Mouse (Mus musculus): Measurements from ENCODE around the gene Map7d3. TPM values are rescaled to one million over a fixed set of nuclear protein-coding genes. Genes with fewer than 3 reads are reported as not detected.

Map7d3 gene
- total RNA-seq (2021): under 1 TPM; 0.19 to 0.24 TPM
- long read RNA-seq, experiment 1: 0 reads
- long read RNA-seq, experiment 2: 0 reads

DNA sequence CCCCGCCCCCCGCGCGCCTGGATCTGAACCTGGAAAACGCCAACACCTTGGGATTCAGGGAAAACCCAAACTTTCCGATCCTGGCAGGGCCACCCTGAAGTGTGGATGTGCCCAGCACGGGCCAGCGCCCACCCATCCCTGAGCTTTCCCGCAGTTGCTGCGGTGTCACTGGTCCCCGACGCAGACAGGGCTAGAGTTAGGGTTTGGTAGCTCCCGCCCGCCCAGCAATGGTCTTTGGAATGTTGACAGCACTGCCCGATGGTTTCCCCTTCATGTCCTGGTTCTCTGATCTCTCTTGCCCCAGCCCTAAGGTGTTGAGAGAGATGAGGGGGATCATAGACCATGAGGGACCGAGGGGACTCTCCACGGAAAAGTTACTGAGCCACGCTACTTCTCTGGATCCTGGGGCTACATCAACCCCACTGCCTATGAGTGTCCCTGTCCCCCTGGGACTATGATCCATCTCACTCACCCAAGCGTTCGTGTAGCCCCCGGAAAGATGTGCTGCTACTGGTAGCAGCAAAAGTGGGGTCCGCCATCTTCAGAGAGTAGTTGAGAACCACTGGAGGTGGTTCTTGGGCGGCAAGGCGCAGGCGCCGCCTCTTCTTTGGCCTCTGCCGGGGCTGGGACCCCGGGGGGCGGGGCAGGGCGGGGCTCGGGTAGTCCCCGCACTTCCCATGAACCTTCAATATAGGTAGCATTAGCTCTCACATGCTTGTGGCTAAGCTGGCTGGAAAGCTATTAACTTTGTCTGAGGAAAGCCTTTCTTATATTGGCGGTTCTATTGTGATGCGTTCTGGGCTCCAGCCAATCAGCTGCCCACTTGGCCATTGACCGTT, at the start of gene Map7d3:
Map7d3 (minus strand) TSS at position 562 of the 839 bp plus-strand sequence.
- no peak for DNase-seq (ENCODE audit: low spot score in 2 of 2)
- intact Hi-C loops (cut with DNase I): no loop called here

DNA sequence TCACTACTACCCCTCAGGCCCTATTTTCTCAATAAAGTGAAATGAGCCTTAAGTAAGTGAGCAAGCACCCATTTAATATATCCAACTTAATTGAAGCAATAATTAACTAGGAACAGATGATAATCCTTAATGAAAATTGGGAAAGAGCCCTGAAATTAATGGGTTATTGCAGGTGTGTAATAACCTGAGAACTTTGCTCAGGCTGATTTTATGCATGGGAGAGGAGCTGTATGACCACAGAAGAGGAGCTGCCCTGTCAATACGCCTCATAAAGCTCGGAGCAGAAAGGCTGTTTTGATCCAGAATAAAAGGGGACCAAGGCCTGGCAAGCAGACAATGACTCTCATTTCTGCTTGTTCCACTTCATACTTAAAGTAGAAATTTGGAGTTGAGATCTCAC, 47.7 kb upstream of the Map7d3 start, which contains the start of gene Adgrg4:
Adgrg4 (plus strand) TSS at position 301 of the 400 bp plus-strand sequence.
- no peak for DNase-seq (ENCODE audit: low spot score in 2 of 2)
- intact Hi-C loops (cut with DNase I): no loop called here

DNA sequence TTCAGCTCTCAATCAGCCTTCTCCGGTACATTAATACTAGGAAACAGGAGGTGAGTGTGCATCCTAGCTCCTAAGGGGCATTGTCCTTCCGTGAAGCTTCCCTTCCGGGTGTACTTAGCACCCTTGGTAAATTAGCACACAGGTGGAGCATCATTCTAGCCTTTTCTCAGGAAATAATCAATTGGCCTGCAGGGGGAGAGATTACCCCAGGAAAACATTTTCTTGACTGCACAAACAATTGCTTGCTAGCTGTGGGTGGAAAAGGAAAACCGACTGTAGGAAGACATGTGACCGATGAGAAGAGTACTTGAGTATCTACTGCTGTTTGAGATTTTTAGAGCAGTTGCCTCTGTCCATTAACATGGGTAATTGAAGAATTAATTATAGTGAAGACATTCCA, 19.1 kb upstream of the Map7d3 start:
- DNase-seq (ENCODE audit: low spot score in 2 of 2): peak; percentile 3 to 6
- intact Hi-C loops (cut with DNase I): loop anchor here (10.0 kb wide), 1 partner anchor 284 kb away; no protein-coding TSS in a partner anchor

DNA sequence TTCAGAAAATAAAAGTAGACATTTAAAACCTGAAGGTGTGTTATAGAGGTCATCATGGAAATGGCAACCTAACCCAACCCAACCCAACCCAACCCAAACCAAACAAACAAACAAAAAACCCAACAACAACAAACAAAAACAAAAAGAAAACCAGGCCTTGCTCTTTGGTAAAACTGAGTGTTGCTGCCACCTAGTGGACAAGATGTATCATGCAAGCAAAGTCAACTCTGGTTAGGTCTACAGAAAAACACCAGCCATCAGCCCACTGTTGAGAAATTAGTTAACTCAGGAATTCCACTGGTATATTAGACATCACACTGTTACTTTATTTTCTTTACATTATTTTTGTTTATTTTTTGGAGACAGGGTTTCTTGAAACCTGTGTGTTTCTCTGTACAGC, 17.2 kb upstream of the Map7d3 start:
- intact Hi-C loops (cut with DNase I): loop anchor here (5.0 to 10.0 kb wide), 2 partner anchors 187 to 305 kb away; no protein-coding TSS in a partner anchor
- DNase-seq (ENCODE audit: low spot score in 2 of 2): peak; percentile 8 to 24

DNA sequence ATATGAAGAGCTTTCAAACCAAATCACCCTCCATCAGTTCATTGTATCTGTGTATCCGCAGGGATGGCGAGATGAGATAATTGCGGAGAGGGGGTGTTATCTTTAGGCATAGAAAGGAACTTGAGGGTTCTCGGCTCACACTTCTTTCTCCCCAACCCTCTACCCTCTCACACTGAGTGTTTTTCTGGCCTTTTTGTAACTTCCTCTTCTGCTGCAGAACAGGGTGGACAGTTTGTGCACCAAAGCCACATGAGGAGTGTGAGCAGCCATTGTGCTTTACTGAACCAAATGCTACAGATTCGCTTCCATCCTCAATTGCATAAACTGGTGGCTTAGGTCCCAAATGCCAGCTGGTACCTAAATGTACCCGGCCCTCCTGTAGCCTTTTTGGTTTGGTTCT, 13.7 kb upstream of the Map7d3 start:
- intact Hi-C loops (cut with DNase I): loop anchor here (5.0 to 10.0 kb wide), 2 partner anchors 184 to 301 kb away; no protein-coding TSS in a partner anchor
- no peak for DNase-seq (ENCODE audit: low spot score in 2 of 2)

DNA sequence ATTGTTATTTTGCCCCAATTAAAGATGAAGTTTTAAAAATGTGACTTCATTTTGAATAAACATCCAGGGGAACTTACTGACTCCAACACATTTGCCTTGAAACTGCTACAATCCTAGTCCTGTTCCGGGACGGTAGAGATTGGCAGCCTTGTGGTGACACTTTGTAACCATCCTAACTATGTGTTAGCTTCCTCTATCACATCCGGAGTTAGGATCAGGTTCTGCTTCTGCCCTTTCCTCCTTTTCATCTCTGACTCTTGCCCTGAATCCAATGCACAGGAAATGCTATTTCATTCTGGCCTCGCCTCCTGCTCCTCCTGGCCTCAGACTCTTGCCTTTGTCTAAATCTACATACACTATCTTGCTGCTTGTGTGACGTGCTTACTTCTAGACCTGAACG, 5.4 kb upstream of the Map7d3 start:
- intact Hi-C loops (cut with DNase I): no loop called here

DNA sequence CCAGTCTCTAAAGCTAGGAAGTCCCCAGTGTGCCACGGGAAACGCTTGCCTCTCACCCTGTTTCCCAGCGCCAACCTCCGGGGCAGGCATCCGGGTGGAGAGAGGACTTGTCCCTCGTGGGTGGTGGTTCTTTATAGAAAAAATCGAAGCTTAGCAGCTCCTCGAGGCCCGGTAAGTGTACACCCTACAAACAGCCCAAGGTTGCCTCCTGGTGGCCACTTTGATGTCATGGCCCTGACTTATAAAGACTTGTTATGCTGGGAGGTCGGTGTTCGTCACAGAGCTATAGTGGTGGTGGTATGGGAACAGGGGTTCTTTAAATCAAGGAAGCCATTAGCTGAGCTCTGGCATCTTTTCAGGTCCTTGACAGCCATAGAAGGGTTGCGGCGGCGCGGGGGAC, 30.9 kb downstream of the Map7d3 start:
- peak; percentile 48 for DNase-seq (ENCODE audit: low spot score in 2 of 2)
- intact Hi-C loops (cut with DNase I): loop anchor here (5.0 kb wide), 1 partner anchor 139 kb away; no protein-coding TSS in a partner anchor

More for the DNA sequence above, 5.4 kb upstream of the Map7d3 start:
- no peak for DNase-seq (ENCODE audit: low spot score in 2 of 2)

DNA sequence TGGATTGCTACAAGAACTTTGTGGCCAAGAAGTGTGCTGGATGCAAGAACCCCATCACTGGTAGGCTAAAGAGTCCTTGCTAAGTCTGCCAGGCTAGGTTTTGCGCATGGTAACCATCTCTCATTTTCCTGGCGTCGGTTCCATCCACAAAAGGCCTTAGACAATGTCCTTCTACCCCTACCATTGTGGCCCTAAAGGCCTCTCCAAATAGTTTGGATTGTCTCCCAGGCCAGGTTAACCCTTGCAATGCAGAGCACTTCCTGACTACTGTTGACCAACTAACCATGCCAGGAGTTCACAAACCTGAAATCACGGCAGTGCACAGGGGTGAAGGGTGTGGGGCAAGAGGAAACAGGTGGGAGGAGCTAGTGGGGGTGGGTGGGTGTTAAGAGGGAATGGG, 31.5 kb downstream of the Map7d3 start:
- intact Hi-C loops (cut with DNase I): loop anchor here (5.0 kb wide), 1 partner anchor 138 kb away; no protein-coding TSS in a partner anchor
- DNase-seq (ENCODE audit: low spot score in 2 of 2): no peak

DNA sequence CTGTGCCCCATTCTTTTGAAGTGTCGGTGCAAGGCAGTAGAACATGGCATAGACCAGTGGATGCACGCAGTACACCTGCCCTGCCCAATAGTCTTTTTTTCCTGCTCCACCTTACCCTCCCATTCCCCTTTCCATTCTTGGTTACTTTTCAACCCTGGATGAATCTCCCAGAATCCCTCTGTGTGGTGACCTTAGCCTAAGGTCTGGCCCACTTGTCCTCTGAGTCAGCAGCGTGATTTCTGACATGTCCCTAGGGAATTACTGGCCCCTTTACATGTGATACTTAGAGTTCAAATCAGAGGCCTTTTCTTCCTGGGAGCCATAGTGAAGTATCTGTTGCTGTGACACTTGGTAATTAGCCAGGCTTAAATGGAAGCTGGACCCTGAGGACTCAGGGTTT, 34.6 kb downstream of the Map7d3 start:
- intact Hi-C loops (cut with DNase I): no loop called here

DNA sequence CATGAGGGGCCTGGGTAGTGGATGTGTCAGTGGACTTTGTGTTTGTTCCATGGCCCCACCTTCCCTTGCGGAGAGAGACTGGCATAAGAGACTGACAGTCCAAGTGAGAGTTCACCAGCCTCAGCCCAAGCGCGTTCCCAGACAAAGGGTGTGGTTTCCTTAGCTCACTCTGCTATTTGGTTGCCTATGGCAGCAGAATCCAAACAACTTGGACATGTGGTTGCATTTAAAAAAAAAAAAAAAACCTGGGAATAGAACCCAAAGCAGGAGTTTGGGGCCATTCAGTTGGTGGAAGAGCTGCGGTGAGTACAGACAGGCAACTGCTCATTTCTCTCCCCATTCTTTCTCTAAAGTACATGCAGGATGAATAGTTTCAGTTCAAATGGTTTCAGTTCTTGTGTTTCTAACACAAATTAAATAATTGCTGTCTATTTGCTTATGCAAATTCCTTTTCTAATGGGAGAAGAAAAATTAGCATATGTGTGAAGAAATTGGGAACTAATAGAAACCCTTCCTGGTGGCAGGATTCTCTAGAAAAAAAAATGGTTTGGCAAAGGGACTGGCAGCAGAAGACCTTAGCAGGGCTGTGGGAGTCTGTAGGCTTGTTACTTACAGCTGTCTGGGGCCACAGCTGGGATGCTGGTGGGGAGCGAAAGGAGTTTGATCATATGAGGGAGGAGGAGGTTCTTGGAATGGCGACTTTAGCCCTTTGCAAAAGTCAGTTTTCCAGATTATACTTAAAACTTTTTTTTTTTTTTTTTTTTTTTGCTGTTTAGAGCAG, 35.7 kb downstream of the Map7d3 start:
- no peak for DNase-seq (ENCODE audit: low spot score in 2 of 2)
- intact Hi-C loops (cut with DNase I): no loop called here

More for the DNA sequence above, 34.6 kb downstream of the Map7d3 start:
- no peak for DNase-seq (ENCODE audit: low spot score in 2 of 2)

DNA sequence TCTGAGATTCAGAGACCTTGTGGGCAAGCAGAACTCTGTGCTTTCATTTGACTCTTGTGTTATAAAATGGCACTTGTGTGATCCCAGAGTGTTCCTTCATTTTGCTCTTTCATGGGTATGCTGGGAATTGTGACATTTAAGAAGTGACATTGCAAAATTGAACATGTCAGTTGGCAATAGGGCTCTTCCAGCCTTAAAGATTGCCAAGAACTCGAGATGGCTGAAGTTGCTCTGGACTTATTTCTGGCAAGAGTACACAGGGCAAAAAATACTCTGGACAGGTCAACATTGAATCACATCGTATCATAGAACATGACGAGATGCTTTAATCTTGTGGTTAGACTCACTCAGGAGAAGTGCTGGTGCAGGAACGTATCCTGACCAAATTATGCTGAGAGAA, 48.8 kb downstream of the Map7d3 start:
- intact Hi-C loops (cut with DNase I): no loop called here
- DNase-seq (ENCODE audit: low spot score in 2 of 2): no peak

DNA sequence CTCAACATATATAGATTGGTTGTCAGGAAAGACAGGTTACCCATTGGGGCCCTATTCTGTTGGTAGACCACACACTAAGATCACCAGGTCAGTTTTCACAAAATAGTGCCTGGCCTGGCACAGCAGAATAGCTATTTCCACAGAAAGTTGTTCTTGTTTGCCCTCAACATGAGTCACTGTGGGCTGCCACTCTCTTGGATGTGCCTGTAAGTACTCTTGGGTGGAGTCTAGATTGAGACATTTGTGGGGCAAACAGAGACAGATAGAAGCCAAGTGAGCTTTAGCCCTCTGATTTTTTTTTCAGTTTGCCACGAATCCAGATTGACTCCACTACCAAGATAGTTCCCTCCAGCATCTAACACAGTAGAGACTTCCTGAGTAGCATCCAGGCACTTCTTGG, 50.4 kb downstream of the Map7d3 start:
- no peak for DNase-seq (ENCODE audit: low spot score in 2 of 2)
- intact Hi-C loops (cut with DNase I): no loop called here

DNA sequence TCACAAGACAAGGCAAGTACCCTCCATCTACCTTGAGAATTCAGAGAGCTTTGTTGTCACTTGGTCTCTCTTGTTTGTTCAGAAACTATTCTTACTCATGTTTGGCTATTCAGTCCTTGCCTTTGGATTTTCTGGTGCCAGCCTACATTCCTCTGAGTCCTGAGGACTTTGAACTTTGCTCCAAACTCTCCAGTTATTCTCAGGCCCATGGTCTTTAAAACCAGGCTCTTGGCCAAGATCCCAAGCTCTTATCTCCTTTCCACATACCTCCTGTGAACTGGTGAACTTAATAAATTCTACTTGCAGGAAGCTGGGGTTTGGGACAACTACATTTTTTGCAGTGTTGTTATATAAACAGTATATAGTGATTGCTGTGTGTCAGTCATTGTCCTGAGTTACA, 52.3 kb downstream of the Map7d3 start:
- intact Hi-C loops (cut with DNase I): no loop called here
- no peak for DNase-seq (ENCODE audit: low spot score in 2 of 2)

DNA sequence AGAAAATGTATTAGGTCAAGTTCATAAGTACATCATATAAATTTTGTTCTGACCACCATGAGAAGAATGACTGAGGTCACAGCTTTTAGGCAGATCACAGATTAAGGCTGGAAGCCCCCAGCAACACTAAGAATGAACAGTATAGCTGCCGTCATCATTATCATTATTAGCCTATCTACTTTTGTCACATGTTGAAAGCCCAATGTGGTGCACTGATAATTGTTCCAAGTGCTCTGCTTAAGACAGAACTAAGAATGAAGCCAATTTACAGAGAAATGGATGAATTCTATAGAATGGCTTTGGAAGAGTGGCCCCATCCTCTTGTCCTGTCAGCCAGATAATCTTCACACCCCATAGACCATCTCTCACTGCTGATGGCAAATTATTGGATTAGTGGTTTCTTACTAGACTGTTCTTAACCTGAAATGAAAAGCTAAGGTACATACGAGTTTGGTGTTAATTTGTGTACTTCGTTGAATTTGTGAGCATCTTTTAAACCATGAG, 61.8 kb downstream of the Map7d3 start:
- intact Hi-C loops (cut with DNase I): no loop called here
- DNase-seq (ENCODE audit: low spot score in 2 of 2): no peak

DNA sequence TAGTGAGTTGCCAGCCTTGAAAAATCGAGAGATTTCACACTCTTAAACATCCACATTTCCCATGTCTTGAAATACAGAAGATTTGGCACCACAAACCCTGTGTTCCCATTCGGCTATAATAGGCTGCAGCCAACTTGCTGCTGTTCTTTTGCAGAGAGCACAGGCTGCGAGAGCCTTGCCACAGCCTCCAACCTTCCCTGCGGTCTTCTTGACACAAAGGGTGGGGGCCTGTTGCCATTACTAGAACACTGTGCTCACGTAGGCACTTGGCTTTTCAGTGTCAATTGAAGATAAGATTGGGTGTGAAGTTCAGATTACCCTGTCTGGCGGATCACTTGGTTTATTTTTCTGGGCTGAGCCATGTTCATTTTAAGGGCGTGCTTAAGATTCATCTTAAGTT, 65.8 kb downstream of the Map7d3 start:
- intact Hi-C loops (cut with DNase I): loop anchor here (10.0 kb wide), 1 partner anchor 102 kb away; no protein-coding TSS in a partner anchor
- DNase-seq (ENCODE audit: low spot score in 2 of 2): peak in 1 of 2 experiments; percentile 6

DNA sequence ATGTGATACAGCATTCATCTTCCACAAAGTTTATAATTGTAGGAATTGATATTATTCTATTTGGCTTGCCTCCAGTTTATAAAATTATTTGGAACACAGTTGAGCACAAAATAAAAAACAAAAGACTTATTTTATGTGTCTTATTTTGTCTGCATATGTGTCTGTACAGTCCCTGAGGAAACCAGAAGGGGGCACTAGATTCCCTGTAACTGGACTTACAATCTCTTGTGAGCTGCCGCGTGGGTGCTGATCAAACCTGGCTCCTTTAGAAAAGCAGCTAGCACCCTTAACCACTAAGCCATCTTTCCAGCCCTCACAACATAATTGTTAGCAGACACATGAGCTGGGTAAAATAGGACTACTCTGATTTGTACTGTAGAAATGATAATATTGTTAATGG, 66.5 kb downstream of the Map7d3 start:
- intact Hi-C loops (cut with DNase I): loop anchor here (10.0 kb wide), 1 partner anchor 101 kb away; no protein-coding TSS in a partner anchor
- peak; percentile 10 to 31 for DNase-seq (ENCODE audit: low spot score in 2 of 2)

DNA sequence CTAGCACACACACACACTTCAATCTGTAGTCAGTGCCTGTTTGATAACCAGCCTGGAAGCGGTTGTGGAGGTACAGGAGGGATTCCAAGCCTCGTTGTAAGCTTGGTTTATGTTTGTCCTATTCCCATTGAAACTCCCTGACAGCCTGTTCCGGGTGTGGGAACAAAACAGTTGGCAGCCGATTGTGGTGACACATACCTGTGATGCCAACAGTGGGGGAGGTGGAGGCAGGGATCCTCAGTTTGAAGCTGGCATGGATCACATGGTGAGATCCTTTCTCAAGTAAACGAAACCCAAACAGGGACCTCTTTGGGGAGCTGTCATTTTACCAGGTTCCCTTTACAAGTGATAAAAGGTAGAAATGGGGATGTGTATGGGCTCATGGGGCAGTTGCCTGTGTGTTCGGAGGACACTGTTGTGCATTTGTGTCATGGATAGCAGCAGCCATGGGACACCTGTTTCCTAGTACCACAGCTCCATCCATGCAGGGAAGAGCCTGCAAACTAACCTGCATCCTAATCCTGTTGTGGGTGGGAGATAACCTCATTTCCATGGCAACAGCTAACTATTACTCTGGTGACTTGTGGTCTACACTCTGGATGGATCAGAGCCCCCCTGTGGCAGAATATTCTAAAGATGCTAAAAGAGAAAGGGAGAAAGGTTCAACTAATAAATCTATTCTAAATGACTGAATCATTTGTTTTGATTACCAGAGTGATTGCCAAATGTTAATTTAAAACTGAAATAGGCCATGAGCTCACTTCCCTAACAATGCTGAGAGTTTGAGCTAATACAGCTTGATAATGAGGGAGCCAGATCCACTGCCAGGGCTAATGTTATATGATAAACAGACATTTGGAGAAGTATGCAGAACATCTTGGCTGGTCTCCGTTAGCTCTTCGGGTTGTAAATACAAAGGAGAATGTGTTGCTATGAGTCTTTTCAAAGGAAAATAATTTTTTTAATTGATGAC, 68.5 kb downstream of the Map7d3 start:
- DNase-seq (ENCODE audit: low spot score in 2 of 2): peak in 1 of 2 experiments; percentile 43
- intact Hi-C loops (cut with DNase I): loop anchor here (10.0 kb wide), 1 partner anchor 99 kb away; no protein-coding TSS in a partner anchor

DNA sequence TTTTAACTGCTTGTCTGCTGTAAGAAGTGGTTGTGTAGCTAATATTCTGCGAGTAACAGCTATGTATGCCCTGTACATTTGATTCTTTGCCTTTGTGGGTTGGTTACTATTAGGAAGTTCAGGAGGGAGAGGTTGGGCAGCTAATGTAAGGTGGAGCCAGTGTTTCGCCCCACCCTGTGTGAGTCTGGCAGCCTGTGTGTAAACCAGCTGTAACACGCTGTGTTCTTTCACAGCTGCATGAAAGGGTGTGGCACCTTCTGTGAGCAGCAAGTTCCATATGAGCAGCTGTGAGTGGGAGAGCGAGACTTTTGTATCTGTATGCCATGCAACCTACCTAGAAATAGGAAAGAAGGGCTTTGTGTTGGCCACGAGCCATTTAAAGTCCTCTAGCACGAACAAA, 70.0 kb downstream of the Map7d3 start:
- intact Hi-C loops (cut with DNase I): loop anchor here (10.0 kb wide), 1 partner anchor 97 kb away; no protein-coding TSS in a partner anchor
- no peak for DNase-seq (ENCODE audit: low spot score in 2 of 2)
